Mouse (Mus musculus): ENCODE measurements around the gene Klk1b8. TPM values are rescaled to one million over a fixed set of nuclear protein-coding genes. Genes with fewer than 3 reads are reported as not detected.
"Not testable (repeated sequence)": the region's sequence is repeated elsewhere in the genome, so short reads cannot be mapped to it uniquely, and the experiment has no call there.

Klk1b8 gene
- not detected for polyA plus RNA-seq (2017; shearing (Covaris generic))

DNA sequence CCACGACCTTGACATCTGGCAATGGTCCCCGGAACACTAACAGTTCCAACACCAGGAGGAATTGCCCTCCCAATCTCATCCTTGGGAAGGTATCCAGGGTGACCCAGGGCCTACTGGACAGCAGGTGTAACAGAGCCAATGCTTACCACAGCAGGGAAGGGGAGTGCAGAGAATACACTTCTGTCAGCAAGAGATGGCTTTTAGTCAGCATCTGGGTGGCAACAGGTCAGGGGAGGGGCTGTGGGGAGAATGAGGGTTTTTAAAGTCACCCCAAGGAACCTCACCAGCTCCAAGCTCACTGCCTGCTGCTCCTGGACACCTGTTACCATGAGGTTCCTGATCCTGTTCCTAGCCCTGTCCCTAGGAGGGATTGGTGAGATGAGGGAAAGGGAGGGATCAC lies at the start of gene Klk1b8:
Klk1b8 (plus strand) TSS at position 301 of the 400 bp plus-strand sequence.
- ATAC-seq = no peak

GRCm38 (mm10) chr7:43914821-43915220 lies 35.6 kb upstream of the Klk1b8 start:
- no peak for ATAC-seq

- ATAC-seq = no peak
These were observed 32.0 kb upstream of the Klk1b8 start for GRCm38 (mm10) chr7:43918426-43918825.

- ATAC-seq = no peak
These were observed 31.6 kb upstream of the Klk1b8 start for GRCm38 (mm10) chr7:43918871-43919270.

- ATAC-seq = no peak
These were observed 30.7 kb upstream of the Klk1b8 start for GRCm38 (mm10) chr7:43919559-43920451.

- no peak for ATAC-seq
These were observed 29.9 kb upstream of the Klk1b8 start for GRCm38 (mm10) chr7:43920582-43920981.

- no peak for ATAC-seq
These were observed 29.4 kb upstream of the Klk1b8 start for GRCm38 (mm10) chr7:43921087-43921486.

DNA sequence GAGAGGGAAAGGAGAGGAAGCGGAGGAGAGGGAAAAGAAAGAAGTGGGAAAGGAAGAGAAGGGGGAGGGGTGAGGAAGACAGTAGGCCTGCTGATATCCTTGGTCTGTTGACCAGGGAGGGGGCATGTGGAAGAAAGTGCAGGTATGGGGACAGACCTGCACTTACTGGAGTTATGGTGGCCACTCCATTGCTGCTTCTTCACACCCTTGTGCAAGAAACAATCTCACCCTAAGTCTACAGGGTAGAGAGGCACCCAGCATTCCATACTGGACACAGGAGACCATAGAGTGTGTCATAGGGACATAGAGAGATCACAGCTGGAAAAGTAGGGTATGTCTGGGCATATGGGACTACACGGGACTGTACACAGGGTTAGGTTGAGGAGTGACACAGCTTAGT lies 28.5 kb upstream of the Klk1b8 start:
- ATAC-seq = no peak

DNA sequence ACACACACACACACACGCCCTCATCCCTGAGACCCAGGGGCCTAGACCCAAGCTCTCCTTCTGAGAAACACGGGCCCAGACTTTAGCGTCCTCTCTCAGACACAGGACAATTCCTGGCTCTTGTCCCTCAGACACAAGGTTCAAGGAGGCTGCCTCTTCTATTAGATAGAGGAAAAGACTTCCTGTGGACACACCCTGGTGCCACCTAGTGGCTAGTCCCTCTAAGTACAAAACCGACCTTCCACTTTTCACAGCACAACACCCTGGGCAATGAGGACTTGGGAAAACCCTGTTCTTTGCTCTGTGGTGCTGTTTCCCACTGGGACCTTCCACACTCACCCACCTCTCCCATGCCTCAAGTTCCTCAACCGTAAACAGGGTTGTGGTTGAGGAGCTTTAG lies 24.5 kb upstream of the Klk1b8 start:
- ATAC-seq = no peak

GRCm38 (mm10) chr7:43928521-43928920 lies 21.9 kb upstream of the Klk1b8 start:
- ATAC-seq = no peak

DNA sequence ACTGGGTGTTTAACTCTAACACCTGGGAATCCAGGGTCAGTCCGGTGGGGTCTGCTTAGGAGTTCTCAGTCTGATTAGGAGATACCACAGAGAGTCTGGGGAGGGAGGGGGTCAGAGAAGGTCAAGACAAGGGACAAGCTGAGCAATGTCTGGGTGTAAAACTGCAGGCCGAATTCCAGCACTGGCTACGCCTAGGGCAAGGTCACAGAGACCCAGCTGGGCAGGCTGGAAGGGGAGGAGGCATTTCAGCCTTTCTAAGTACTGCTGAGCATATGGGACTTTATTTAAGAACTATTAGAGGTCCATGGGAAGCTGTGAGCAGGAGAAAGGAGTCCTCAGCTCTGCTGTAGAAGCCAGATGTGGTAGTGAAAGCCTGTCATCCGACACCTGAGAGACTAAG lies 18.1 kb upstream of the Klk1b8 start:
- no peak for ATAC-seq

GRCm38 (mm10) chr7:43933440-43933839 lies 17.0 kb upstream of the Klk1b8 start, which contains the start of gene Klk15:
TSS of gene Klk15 (plus strand) at chr7:43933740.
- ATAC-seq = no peak

DNA sequence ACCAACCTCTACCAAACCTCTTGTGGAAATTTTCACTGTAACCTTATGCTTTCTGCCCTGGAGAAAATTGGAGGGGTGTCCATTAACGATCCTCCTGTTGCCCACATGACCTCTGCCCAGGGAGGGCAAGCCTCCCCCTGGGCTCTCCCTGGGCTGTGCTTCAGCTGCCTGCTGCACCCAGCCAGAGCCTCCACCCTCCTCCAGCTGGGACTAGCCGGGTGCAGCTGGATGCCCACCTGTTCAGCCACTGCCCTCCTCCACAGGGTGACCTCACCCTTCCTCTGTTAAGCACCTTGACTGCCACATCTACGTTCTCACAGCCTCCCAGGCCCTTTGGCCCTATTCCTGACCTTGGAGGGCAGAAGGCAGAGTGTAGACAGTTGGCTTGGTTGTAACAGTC lies 15.7 kb upstream of the Klk1b8 start:
- ATAC-seq = no peak

- no peak for ATAC-seq
These were observed 13.9 kb upstream of the Klk1b8 start for GRCm38 (mm10) chr7:43936551-43936950.

- not testable (repeated sequence) for ATAC-seq
These were observed 8.2 kb upstream of the Klk1b8 start for GRCm38 (mm10) chr7:43942293-43942692.

- no peak for ATAC-seq
These were observed 5.7 kb upstream of the Klk1b8 start for GRCm38 (mm10) chr7:43944727-43945264.

DNA sequence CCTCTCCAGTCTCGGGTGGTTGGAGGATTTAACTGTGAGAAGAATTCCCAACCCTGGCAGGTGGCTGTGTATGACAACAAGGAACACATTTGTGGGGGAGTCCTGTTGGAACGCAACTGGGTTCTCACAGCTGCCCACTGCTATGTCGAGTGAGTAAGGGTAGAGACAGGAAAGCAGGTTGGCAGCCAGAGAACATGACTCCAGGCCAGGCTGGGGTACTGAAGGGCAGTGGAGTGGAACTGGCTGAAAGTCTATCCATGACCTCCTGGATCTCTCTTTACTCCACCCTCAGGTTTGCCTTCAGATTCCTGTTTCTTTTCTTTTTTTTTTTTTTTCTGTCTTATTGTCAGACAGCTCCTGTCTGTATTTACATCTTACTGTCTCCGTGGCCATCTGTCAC lies 2.2 kb downstream of the Klk1b8 start:
- ATAC-seq = no peak

GRCm38 (mm10) chr7:43966451-43966850 lies 16.0 kb downstream of the Klk1b8 start, which contains the start of gene Klk1b1:
TSS of gene Klk1b1 (plus strand) at chr7:43966751.
- ATAC-seq = no peak

- ATAC-seq = no peak
These were observed 16.6 kb downstream of the Klk1b8 start for GRCm38 (mm10) chr7:43967058-43967457.

- no peak for ATAC-seq
These were observed 17.1 kb downstream of the Klk1b8 start for GRCm38 (mm10) chr7:43967612-43968011.

GRCm38 (mm10) chr7:43975761-43976160 lies 25.3 kb downstream of the Klk1b8 start, which contains the start of gene Klk1b9:
TSS of gene Klk1b9 (plus strand) at chr7:43976061.
- ATAC-seq = not testable (repeated sequence)

GRCm38 (mm10) chr7:43985657-43986056 lies 35.2 kb downstream of the Klk1b8 start:
- ATAC-seq = no peak

DNA sequence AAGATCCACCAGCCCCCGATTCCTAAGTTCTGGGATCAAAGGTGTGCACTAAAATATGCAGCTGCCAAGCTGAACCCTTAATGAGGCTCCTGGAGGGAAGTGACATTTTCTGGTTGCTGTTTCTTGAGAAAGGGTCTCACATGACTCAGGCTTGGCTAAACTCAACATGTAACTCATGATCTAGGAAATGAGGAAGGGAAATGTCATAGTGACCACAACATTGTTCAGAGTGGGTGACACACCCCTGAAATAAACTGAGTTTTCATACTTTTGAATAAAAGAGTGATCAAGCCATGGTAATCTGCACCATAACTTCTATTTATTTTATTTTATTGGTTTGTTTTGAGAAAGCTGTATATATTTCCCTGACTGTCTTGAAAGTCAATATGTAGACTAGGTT lies 44.4 kb downstream of the Klk1b8 start:
- ATAC-seq = not testable (repeated sequence)

DNA sequence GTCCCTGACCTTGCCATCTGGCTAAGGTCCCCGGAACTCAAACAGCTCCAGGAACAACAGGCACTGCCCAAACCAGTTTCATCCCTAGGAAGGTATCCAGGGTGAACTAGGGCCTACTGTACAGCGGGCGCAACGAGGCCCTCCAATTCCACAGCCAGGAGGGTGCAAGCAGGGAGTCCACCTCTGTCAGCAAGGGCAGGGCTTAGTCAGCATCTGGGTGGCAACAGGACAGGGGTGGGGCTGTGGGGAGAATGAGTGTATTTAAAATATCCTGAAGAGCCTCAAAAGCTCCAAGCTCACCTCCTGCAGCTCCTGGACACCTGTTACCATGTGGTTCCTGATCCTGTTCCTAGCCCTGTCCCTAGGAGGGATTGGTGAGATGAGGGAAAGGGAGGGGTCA lies 45.1 kb downstream of the Klk1b8 start, which contains the start of gene Klk1b11:
Klk1b11 (plus strand) TSS at position 301 of the 400 bp plus-strand sequence.
- not testable (repeated sequence) for ATAC-seq
